Mouse (Mus musculus): Measurements from ENCODE around the gene Spred3. TPM values are rescaled to one million over a fixed set of nuclear protein-coding genes. Genes with fewer than 3 reads are reported as not detected.

Spred3 gene
- polyA plus RNA-seq, 1 experiment from 2014 or later, result 5.9 TPM

- Histone ChIP-seq H3K9me3 (ENCODE audit: control insufficient read depth, low read depth, low read length) (no peaks in the 10 kb centered on the region), H3K4me3 (ENCODE audit: low read depth, low read length) (no peak overlapping the region), H3K27me3 (ENCODE audit: control insufficient read depth, insufficient read depth, low read length) (peaks cover 28% of the 10 kb centered on the region), H3K27ac (ENCODE audit: low read length) (no peak overlapping the region), H3K9ac (replicated peaks; ENCODE audit: low read depth, low read length) (no peak overlapping the region), H3K4me1 (ENCODE audit: control insufficient read depth, insufficient read depth, low read length) (peaks cover 20% of the 10 kb centered on the region), H3K4me2 (replicated peaks; ENCODE audit: low read depth, low read length) (no peak overlapping the region), H3K36me3 (ENCODE audit: control insufficient read depth, insufficient read depth, low read length) (peaks cover 39% of the 10 kb centered on the region)
- 43% methylated on average over 32 of the region's 32 CpGs for WGBS
- ATAC-seq (ENCODE audit: insufficient number of reproducible peaks, insufficient read depth, low FRiP score, low read depth), result no peak
Observed at GRCm38 (mm10) chr7:29172390-29173016, 2.3 kb upstream of the Spred3 start.

GRCm38 (mm10) chr7:29171562-29172097 is 1.4 kb upstream of the Spred3 start:
- Histone ChIP-seq H3K36me3 (ENCODE audit: control insufficient read depth, insufficient read depth, low read length) (peaks cover 36% of the 10 kb centered on the region), H3K4me3 (ENCODE audit: low read depth, low read length) (peak overlapping the region; percentile 63), H3K27me3 (ENCODE audit: control insufficient read depth, insufficient read depth, low read length) (peaks cover 28% of the 10 kb centered on the region), H3K27ac (ENCODE audit: low read length) (no peak overlapping the region), H3K9ac (replicated peaks; ENCODE audit: low read depth, low read length) (no peak overlapping the region), H3K4me2 (replicated peaks; ENCODE audit: low read depth, low read length) (peak overlapping the region; percentile 84), H3K9me3 (ENCODE audit: control insufficient read depth, low read depth, low read length) (no peaks in the 10 kb centered on the region), H3K4me1 (ENCODE audit: control insufficient read depth, insufficient read depth, low read length) (peaks cover 20% of the 10 kb centered on the region)
- no peak for ATAC-seq (ENCODE audit: insufficient number of reproducible peaks, insufficient read depth, low FRiP score, low read depth)
- 10% methylated on average over 34 of the region's 34 CpGs for WGBS

GRCm38 (mm10) chr7:29170755-29171561 is 747 bp upstream of the Spred3 start:
- Histone ChIP-seq H3K4me3 (ENCODE audit: low read depth, low read length) (peak overlapping the region; percentile 63), H3K27ac (ENCODE audit: low read length) (no peak overlapping the region), H3K36me3 (ENCODE audit: control insufficient read depth, insufficient read depth, low read length) (peaks cover 29% of the 10 kb centered on the region), H3K9me3 (ENCODE audit: control insufficient read depth, low read depth, low read length) (no peaks in the 10 kb centered on the region), H3K9ac (replicated peaks; ENCODE audit: low read depth, low read length) (0 out of 2 replicates have a peak overlapping the region, but pooled peaks have one; percentile 18), H3K27me3 (ENCODE audit: control insufficient read depth, insufficient read depth, low read length) (peaks cover 28% of the 10 kb centered on the region), H3K4me1 (ENCODE audit: control insufficient read depth, insufficient read depth, low read length) (peaks cover 20% of the 10 kb centered on the region), H3K4me2 (replicated peaks; ENCODE audit: low read depth, low read length) (peak overlapping the region; percentile 84)
- under 1% methylated on average over 41 of the region's 43 CpGs for WGBS
- ATAC-seq (ENCODE audit: insufficient number of reproducible peaks, insufficient read depth, low FRiP score, low read depth), result no peak

GRCm38 (mm10) chr7:29169231-29170065 is 763 bp downstream of the Spred3 start:
- H3K9me3 ChIP-seq (ENCODE audit: control insufficient read depth, low read depth, low read length), result no peaks in the 10 kb centered on the region

GRCm38 (mm10) chr7:29168791-29169230 is 1.4 kb downstream of the Spred3 start:
- WGBS, result under 1% methylated on average over 14 of the region's 14 CpGs
- H3K4me2 ChIP-seq (replicated peaks; ENCODE audit: low read depth, low read length), result peak overlapping the region; percentile 84
- H3K9me3 ChIP-seq (ENCODE audit: control insufficient read depth, low read depth, low read length), result no peaks in the 10 kb centered on the region
- H3K36me3 ChIP-seq (ENCODE audit: control insufficient read depth, insufficient read depth, low read length), result peaks cover 8% of the 10 kb centered on the region
- ATAC-seq (ENCODE audit: insufficient number of reproducible peaks, insufficient read depth, low FRiP score, low read depth), result no peak
- H3K27me3 ChIP-seq (ENCODE audit: control insufficient read depth, insufficient read depth, low read length), result peaks cover 26% of the 10 kb centered on the region
- no peak overlapping the region; the same call in 1 of the 2 replicates for H3K27ac ChIP-seq (ENCODE audit: low read length)
- peak overlapping the region; percentile 33 for H3K9ac ChIP-seq (replicated peaks; ENCODE audit: low read depth, low read length)
- H3K4me3 ChIP-seq (ENCODE audit: low read depth, low read length), result peak overlapping the region; percentile 63
- peaks cover 20% of the 10 kb centered on the region for H3K4me1 ChIP-seq (ENCODE audit: control insufficient read depth, insufficient read depth, low read length)

More at GRCm38 (mm10) chr7:29169231-29170065, 763 bp downstream of the Spred3 start:
- Histone ChIP-seq H3K27me3 (ENCODE audit: control insufficient read depth, insufficient read depth, low read length) (peaks cover 28% of the 10 kb centered on the region), H3K4me1 (ENCODE audit: control insufficient read depth, insufficient read depth, low read length) (peaks cover 20% of the 10 kb centered on the region), H3K36me3 (ENCODE audit: control insufficient read depth, insufficient read depth, low read length) (peaks cover 14% of the 10 kb centered on the region), H3K4me2 (replicated peaks; ENCODE audit: low read depth, low read length) (peak overlapping the region; percentile 84), H3K27ac (ENCODE audit: low read length) (peak overlapping the region; percentile 48; the same call in 1 of the 2 replicates), H3K9ac (replicated peaks; ENCODE audit: low read depth, low read length) (peak overlapping the region; percentile 33), H3K4me3 (ENCODE audit: low read depth, low read length) (peak overlapping the region; percentile 63)
- peak; percentile 81 for ATAC-seq (ENCODE audit: insufficient number of reproducible peaks, insufficient read depth, low FRiP score, low read depth)
- WGBS, result under 1% methylated on average over 28 of the region's 39 CpGs

GRCm38 (mm10) chr7:29168121-29168695 is 2.0 kb downstream of the Spred3 start:
- peaks cover 22% of the 10 kb centered on the region for H3K27me3 ChIP-seq (ENCODE audit: control insufficient read depth, insufficient read depth, low read length)
- H3K9ac ChIP-seq (replicated peaks; ENCODE audit: low read depth, low read length), result no peak overlapping the region; the same call in 1 of the 2 replicates
- WGBS, result 10% methylated on average over 10 of the region's 10 CpGs

GRCm38 (mm10) chr7:29167656-29168055 is 2.6 kb downstream of the Spred3 start:
- no peaks in the 10 kb centered on the region for H3K9me3 ChIP-seq (ENCODE audit: control insufficient read depth, low read depth, low read length)
- peaks cover 26% of the 10 kb centered on the region for H3K4me1 ChIP-seq (ENCODE audit: control insufficient read depth, insufficient read depth, low read length)
- H3K27ac ChIP-seq (ENCODE audit: low read length), result no peak overlapping the region
- no peaks in the 10 kb centered on the region; the same call in 1 of the 2 replicates for H3K36me3 ChIP-seq (ENCODE audit: control insufficient read depth, insufficient read depth, low read length)
- no peak overlapping the region for H3K9ac ChIP-seq (replicated peaks; ENCODE audit: low read depth, low read length)
- no peak overlapping the region for H3K4me3 ChIP-seq (ENCODE audit: low read depth, low read length)
- no peak overlapping the region for H3K4me2 ChIP-seq (replicated peaks; ENCODE audit: low read depth, low read length)
- peaks cover 16% of the 10 kb centered on the region for H3K27me3 ChIP-seq (ENCODE audit: control insufficient read depth, insufficient read depth, low read length)
- ATAC-seq (ENCODE audit: insufficient number of reproducible peaks, insufficient read depth, low FRiP score, low read depth), result no peak
- 21% methylated on average over 19 of the region's 19 CpGs for WGBS

More at GRCm38 (mm10) chr7:29168121-29168695, 2.0 kb downstream of the Spred3 start:
- no peak for ATAC-seq (ENCODE audit: insufficient number of reproducible peaks, insufficient read depth, low FRiP score, low read depth)
- H3K36me3 ChIP-seq (ENCODE audit: control insufficient read depth, insufficient read depth, low read length), result peaks cover 2% of the 10 kb centered on the region; the same call in 1 of the 2 replicates
- peak overlapping the region; percentile 84 for H3K4me2 ChIP-seq (replicated peaks; ENCODE audit: low read depth, low read length)
- H3K4me3 ChIP-seq (ENCODE audit: low read depth, low read length), result peak overlapping the region; percentile 63
- H3K27ac ChIP-seq (ENCODE audit: low read length), result no peak overlapping the region
- peaks cover 20% of the 10 kb centered on the region for H3K4me1 ChIP-seq (ENCODE audit: control insufficient read depth, insufficient read depth, low read length)
- H3K9me3 ChIP-seq (ENCODE audit: control insufficient read depth, low read depth, low read length), result no peaks in the 10 kb centered on the region
